Mouse (Mus musculus) heart, postnatal 14 days (tissue): ENCODE measurements around the gene 4930519P11Rik. TPM values are rescaled to one million over a fixed set of nuclear protein-coding genes. Genes with fewer than 3 reads are reported as not detected.

Source experiments
- DNase-seq, 2 experiments: peaks; one replicate each; pipeline ENCODE4 v3.0.0; 2021 to 2022
- intact Hi-C: fragments of 180-260 bp; cut with DNase I; formaldehyde crosslinking; loops from one replicate; pipeline ENCODE4 v1.15.1; 2025
- long read RNA-seq, 2 experiments: library from polyadenylated mRNA; stranded (forward); transcript quantifications; one replicate each; pipeline ENCODE4 v2.0.0; 2021
- total RNA-seq, 2 experiments: library from RNA; stranded (reverse); gene quantifications; 2 replicates each; pipeline ENCODE4 v1.2.3; 2021

Gene 4930519P11Rik
- not detected for total RNA-seq
- long read RNA-seq, experiment 1 = 0 reads
- long read RNA-seq, experiment 2 = 0 reads

GRCm38 (mm10) chr2:154613118-154614115, at the start of gene 4930519P11Rik, which contains the start of gene Zfp341:
TSS of gene 4930519P11Rik (minus strand) at chr2:154613437.
TSS of gene Zfp341 (plus strand) at chr2:154613297.
- intact Hi-C loops = loop anchor here (2.0 to 5.0 kb wide), 2 partner anchors 45 to 196 kb away; partner anchors contain the start of gene E2f1
- DNase-seq = peak; percentile 93 to 94

DNA sequence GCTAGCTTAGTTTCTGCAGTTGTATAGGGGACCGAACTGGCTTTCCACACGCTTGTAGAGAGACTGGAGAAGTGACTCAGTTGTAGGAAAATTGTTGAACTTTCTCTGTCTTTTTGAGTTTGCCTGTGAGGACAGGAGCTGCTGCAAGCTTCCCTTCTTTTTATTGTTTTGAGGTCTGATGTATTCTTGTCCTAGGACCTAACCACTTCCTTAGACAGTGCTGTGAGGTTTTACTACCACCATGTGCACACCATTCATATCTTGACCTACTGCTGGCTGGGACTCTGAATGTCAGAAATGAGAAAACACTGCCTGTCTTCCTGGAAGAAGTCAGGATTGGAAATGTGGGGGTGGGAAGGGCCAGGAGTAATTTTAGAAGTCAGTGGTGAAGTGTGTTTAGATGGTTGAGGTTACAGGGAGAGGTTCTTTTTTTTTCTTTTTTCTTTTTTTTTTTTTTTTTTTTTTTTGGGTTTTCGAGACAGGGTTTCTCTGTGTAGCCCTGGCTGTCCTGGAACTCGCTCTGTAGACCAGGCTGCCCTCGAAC, 46.4 kb upstream of the 4930519P11Rik start:
- intact Hi-C loops = loop anchor here (5.0 kb wide), 1 partner anchor 133 kb away; the partner anchor contains the start of genes Raly and a

GRCm38 (mm10) chr2:154659070-154659469, 45.8 kb upstream of the 4930519P11Rik start:
- intact Hi-C loops = loop anchor here (5.0 kb wide), 1 partner anchor 133 kb away; the partner anchor contains the start of genes Raly and a
- no peak for DNase-seq

More for the DNA sequence above, 46.4 kb upstream of the 4930519P11Rik start:
- no peak for DNase-seq

DNA sequence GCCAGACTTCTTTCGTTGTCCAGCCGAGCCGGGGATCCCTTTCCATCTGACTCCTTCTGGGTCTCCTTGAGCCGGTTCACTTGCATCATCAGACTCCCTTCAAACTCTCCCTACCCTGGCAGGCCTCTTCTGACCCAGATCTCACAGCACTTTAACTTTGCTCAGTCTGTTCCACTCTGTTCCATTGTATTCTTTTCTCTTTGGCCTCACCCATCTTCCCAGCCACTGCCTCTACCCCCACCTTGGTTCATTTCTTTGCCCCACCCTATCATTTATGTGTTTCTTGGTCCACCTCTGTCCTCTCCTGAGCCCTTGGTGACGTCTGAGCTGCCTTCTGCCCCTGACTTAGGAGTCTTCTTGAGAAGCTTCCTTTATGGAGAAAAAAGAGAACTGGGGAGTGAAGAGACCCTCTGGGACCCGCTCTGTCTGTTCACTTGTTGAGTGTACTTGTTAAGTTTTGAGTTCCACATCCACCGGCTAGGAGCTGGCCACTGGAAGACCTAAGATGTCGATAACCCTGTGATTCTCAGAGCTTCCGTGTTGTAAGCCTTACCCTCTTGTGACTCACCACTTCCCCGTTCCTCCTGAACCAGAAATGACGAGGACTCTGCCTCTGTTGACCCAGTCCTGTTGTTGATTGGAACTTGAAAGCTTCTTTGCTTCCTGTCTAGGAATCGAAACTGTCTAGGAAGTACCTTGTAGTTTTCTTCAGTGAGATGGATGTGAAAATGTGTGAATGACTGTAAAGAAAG, 44.4 kb upstream of the 4930519P11Rik start:
- intact Hi-C loops = loop anchor here (5.0 kb wide), 1 partner anchor 135 kb away; the partner anchor contains the start of genes Raly and a
- DNase-seq = peak; percentile 21 to 38

DNA sequence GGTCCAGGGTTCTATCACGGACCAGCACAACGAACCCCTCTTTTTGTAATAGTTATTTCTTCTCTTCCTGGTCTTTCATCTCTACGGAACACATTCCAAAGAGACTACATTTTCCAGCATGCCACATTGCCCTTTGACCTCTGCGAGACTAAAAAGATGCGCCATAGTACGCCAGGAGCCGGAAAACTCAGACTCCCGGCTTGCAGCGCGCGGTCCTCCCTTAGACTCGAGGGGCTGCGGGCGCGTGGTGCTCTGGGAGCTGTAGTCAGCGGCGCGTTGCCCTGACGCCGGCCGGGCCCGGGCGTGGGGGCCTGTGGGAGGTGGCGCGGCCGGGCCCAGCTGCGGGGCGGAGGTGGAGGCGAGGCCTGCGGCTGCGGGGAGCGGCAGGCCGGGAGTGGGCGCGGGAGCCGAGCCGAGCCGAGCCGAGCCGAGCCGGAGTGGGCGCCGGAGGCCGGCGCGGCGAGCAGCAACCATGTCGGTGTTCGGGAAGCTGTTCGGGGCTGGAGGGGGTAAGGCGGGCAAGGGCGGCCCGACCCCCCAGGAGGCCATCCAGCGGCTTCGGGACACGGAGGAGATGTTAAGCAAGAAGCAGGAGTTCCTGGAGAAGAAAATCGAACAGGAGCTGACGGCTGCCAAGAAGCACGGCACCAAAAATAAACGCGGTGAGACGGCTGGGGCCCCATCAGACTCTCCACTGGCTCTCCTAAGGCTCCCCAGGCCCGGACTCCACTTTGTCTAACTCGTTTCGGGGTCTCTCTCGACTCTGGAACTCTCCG, 43.7 kb upstream of the 4930519P11Rik start:
- intact Hi-C loops = loop anchor here (5.0 kb wide), 1 partner anchor 135 kb away; the partner anchor contains the start of genes Raly and a
- peak; percentile 96 to 97 for DNase-seq

DNA sequence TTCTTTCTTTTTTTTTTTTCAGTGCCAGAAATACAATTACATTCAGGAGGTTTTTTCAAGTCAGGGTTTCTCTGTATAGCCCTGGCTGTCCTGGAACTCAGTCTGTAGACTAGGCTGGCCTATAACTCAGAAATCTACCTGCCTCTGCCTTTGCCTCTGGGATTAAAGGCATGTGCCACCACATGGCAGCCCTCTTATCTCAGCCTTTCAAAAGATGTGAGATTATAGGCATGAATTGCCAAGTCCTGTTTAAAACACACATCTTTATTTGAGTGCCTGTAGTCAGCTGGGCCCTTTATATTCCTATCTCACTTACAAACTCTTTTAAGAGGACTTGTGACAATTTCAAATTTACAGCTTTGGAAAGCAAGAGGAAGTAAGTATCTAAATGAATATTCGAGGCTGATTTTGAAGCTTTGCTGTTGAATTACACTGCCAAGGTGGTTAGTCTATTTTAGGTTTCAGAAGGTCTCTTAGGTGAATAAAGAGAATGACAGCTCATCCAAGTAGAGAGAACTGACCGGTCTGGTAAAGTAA, 42.7 kb upstream of the 4930519P11Rik start:
- intact Hi-C loops = loop anchor here (5.0 kb wide), 1 partner anchor 136 kb away; the partner anchor contains the start of genes Raly and a
- DNase-seq = no peak

GRCm38 (mm10) chr2:154654976-154655375, 41.7 kb upstream of the 4930519P11Rik start:
- intact Hi-C loops = loop anchor here (5.0 kb wide), 1 partner anchor 137 kb away; the partner anchor contains the start of genes Raly and a
- DNase-seq = no peak

DNA sequence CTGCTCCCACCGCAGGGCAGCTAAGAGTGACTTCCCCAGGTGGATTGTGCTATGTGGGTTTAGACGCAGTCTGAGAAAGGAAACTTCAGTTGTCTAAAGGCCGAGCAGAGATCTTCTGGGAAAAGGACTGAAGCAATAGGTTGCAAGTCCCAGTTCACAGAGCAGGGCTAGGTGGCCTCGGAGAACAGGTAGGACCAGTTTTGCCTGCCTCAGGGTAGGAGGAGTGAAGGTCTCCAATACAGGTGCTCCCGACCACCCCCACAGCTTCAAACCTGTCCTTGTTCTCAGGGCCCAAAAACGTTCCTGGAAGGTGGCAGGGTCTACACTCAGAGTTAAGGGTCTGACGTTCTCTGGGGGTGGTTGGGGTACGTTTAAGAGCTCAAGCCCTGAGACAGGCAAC, 38.1 kb upstream of the 4930519P11Rik start, which contains the start of gene Chmp4b:
TSS of gene Chmp4b (plus strand) at position 343 of the 400 bp plus-strand sequence.
- no peak for DNase-seq
- intact Hi-C loops = no loop called here

GRCm38 (mm10) chr2:154650404-154650803, 37.2 kb upstream of the 4930519P11Rik start:
- no peak for DNase-seq
- intact Hi-C loops = no loop called here

GRCm38 (mm10) chr2:154648086-154648485, 34.8 kb upstream of the 4930519P11Rik start:
- peak in 1 of 2 experiments; percentile 13 for DNase-seq
- intact Hi-C loops = loop anchor here (5.0 kb wide), 1 partner anchor 294 kb away; no protein-coding TSS in a partner anchor

DNA sequence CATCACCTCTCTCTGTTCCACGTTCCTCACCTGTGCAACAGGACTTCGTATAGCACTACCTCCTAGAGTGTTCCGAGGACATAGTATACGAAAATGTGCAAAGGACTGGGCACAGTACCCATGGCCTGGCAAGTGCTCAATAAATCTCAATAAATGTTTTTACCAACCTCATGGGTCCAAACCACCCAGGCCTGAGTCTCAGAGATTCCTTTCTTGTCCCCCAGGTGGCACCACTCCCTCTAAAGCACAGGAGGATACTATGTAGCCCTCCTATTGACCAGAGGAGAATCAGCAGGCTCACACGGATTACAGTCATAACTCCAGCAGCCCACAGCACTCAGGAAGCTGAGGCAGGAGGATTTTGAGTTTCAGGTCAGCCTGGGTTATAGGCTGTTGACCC, 33.4 kb upstream of the 4930519P11Rik start:
- intact Hi-C loops = loop anchor here (5.0 kb wide), 1 partner anchor 296 kb away; no protein-coding TSS in a partner anchor
- peak in 1 of 2 experiments; percentile 33 for DNase-seq

DNA sequence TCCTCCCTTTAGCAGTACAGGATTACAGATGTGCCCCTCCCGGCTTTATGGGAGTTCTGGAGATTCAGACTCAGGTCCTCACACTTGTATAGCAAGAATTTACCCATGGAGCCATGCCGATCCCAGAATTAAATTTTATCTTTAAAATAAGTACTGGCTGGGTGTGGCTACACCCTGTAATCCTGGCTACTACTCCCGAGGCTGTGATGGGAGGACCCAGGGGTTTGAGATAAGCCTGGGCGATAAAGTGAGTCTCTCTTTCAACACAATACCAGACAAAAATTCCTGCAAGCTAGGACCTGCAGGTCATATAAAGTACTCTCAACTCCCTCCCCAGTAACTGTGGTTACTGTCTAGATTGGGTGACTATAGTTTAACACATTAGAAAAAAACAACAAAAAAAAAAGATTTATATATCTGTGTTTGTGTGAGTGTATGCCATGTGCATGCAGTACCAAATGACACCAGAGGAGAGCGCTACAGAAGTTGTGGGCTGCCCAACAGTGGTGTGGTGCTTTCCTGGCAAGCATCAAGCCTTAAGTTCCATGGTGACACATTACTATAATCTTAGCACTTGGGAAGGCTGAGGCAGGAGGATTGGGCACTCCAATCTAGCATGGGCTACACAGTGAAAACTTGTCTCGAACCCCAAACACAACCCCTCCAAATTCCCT, 29.6 kb upstream of the 4930519P11Rik start:
- no peak for DNase-seq
- intact Hi-C loops = no loop called here

GRCm38 (mm10) chr2:154642005-154642459, 28.8 kb upstream of the 4930519P11Rik start:
- DNase-seq = no peak
- intact Hi-C loops = no loop called here

- no peak for DNase-seq
- intact Hi-C loops = no loop called here
Observed at GRCm38 (mm10) chr2:154641176-154641575, 27.9 kb upstream of the 4930519P11Rik start.

DNA sequence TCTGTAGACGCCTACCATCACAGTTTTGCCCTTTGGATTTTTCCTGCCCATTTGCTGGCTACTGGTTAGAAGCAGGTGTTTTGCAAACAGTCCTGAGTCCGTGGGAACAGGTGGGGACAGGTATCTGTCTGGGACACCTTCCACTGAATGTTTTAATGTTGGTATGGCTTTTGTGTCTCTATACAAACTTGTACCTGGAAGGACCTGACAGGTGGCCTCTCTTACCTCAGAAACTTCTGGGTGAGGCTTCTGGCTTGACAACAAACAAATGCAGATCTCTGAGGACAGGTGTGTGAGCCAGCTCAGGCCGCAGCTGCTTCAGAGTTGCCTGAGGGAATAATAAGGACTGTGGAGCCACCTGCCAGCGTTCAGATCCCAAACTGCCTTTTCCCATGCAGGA, 25.9 kb upstream of the 4930519P11Rik start:
- intact Hi-C loops = no loop called here

GRCm38 (mm10) chr2:154638521-154638920, 25.3 kb upstream of the 4930519P11Rik start:
- intact Hi-C loops = no loop called here
- DNase-seq = no peak

More for the DNA sequence above, 25.9 kb upstream of the 4930519P11Rik start:
- DNase-seq = no peak

DNA sequence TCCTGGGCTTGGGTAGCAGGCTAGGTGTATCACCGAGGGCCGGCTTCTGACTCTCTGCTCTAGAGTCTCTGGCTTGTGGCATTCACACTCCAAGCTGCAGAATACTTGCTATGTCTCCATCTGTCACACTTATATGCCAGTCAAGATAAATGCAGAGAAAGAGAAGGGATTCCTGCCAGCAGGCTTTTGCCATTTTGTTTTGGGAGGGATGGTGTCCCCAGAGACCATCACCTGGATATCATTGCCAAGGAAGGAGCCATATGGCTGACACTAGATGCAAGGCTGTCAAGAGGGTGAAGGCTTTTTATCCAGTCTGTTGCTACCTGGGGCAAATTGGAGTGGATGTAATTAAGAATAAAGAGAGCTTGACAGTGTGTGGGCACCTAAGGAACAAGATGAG, 22.6 kb upstream of the 4930519P11Rik start:
- intact Hi-C loops = no loop called here
- no peak for DNase-seq
